Mouse (Mus musculus): ENCODE measurements around the gene Als2cl.

Gene Als2cl

DNA sequence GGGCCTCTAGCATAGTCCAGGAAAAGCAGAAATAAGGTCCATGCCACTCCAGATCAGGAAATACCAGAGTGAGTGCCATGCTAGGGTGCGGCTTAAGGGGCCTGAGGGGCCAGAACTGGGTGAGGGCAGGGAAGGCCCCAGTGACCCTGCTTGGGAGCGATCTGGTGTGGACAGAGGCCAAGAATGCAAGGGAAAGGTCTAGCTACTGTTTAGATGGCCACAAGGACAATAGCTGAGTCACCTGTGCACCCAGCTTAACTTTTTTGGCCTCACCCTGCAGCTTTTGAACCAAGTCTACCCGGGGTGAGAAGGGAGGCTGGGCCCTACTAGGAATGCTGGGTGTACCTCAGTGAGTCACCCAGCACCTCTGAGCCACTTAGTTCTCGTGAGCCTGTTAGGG is 1.1 kb downstream of the Als2cl start:
- DNase-seq (ENCODE audit: inconsistent ontology term): peak; percentile 40

DNA sequence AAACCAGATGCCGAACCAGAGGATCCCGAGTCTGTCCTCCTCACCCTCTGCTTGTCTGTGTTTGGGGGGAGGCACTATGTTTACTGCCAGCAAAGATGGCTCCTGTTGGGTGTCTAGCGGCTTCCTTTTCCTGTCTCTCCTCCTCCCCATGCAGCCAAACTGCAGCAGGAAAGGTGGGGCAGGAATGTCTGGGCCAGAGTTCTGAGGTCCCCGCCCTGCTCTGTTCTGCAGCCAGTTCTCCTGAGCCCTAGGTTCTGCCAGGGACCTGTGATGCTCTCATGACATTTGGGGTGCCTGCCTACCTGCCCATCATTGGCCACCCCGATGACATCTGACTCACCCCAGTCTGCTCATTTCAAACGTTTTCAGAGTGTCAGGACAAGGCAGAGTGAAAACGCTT is 2.3 kb downstream of the Als2cl start:
- DNase-seq (ENCODE audit: inconsistent ontology term): no peak

DNA sequence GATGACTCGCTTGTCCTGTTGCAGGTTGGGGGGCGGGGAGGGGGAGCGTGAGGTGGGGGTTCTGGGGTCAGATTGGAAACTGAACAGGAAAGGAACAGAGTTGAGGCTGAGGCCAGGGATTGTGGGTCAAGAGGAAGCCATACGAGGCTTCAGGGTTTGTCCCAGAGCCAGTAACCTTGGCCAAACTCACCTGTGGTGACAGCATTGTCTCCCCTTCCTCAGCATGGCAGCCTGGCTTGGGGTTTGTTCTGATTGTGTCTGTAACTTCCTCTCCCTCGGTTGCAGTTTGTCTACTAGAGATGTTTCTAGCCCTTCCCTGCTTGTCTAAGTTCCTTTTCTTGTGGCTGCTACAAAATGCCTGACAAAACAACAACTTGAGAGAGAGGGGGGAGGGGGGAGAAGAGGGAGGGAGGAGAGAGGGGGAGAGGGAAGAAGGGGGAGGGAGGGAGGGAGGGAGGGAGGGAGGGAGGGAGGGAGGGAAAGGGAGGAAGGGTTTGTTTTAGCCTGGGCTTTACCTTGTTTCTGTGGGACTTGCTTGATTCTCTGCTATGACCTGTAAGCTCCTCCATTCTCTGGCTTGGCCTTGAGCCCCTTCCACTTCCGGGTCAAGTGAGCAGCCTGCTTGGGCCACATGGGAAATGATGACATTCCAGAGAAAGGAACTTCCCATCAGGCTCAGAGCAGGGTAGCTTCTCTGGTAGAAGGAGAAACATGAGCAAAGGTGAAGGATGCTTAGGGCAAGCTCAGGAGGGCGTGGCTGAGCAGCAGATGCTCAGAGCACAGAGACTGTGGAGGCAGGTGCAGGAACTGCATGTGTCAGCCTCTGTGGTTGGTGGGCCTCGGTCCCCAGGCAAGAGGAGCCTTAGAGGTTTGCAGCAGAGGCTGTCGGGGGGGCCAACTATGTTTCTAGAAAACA is 8.0 kb downstream of the Als2cl start:
- no peak for DNase-seq (ENCODE audit: inconsistent ontology term)

DNA sequence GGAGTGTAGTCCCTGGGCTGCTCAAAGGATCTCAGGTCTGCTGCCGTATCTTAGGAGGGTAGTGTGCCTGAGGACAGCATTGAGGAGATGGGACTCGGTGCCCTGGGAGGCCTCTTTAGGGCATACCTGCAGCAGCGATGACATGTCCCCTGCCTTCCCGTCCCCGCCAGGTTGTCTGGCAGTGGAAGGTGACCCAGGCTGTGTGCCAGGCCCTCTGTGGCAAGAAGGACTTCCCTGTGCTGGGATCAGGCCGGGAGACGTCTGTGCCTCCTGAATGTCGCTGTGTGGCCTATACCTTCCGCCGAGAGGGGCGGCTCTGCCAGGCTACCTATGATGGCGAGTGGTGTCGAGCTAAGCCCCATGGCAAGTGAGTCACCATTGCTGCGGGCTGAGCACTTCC is 9.3 kb downstream of the Als2cl start:
- no peak for DNase-seq (ENCODE audit: inconsistent ontology term)

DNA sequence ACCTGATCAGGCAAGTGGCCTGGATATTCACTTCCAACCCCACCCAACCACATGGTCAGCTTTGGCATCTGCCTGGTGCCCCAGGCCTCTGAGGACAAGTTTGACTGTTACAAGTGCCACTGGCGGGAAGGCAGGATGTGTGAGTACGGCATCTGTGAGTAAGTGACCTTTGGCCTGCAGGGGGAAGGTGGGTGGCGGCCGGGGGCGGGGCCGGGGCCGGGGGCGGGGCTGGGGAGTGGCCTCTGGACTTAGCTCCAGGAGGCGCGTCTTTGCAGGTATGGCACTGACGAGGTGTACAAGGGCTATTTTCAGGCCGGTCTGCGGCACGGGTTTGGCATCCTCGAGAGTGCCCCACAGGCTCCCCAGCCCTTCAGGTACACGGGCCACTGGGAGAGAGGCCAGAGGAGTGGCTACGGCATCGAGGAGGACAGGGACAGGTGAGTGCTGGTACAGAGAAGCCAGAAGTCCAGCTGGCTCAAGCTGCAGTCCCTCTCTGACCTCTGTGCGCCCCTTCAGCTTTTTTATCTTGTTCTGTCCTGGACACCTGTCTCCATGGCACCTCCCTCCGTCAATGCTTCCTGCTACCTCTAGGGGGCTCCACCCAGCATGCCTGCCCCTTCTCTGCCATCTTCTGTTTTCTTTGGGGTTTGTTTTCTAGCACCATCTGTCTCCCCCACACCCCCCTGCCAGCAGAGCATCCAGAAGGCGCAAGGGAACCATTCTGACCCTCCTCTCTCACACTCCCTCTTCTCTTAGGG is 10.5 kb downstream of the Als2cl start:
- no peak for DNase-seq (ENCODE audit: inconsistent ontology term)

DNA sequence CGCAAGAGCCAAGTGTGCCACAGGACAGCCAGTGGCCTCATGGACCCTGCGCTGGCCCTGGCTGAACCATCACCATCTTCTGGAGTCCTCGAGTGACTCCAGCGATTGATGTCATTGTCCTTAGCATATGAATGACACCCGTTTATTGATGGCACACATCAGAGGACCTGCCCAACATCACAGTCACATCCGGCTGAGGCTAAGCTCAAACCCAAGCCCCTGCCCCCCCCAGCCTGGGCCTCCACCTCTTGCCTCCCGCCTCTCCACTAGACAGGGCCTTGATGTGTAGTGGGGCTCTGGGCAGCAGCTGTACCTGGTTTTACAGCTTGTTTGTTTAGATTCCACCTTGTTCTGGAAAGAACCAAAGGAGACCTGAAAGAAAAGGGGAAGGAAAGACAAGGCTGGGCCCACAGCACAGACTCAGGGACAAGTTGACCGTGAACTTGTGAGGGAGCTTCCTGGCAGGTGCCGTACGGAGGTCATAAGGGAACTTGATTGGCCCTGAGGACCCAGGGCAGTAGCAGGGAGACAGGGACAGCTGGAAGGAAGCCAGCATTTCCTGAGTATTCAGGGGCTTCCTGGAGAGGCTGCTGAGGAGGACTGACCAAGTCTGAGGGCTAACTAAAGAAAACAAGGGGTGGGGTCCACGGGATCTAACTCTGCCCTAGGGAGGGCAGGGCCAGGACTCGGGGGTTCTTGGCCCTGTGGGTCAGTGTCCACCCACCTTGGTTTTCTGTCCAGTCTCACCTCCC is 11.6 kb downstream of the Als2cl start:
- DNase-seq (ENCODE audit: inconsistent ontology term): no peak

DNA sequence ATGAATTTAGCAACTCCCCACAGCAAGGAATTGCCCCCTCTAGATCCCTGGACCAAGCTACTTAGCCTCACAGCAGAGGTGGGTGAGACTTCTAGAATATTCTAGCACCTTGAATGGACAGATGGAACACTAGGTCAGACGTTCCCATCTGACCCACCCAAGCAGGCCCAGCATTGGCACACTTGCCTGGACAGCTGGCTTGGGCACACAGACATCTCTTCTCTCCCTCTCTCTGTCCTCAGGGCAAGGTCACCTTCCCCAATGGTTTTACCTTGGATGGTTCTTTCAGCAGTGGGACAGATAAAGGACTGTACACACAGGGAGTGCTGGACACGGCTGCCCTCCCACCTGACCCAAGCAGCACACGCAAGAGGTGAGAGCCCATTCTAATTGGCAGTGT is 12.9 kb downstream of the Als2cl start:
- no peak for DNase-seq (ENCODE audit: inconsistent ontology term)

DNA sequence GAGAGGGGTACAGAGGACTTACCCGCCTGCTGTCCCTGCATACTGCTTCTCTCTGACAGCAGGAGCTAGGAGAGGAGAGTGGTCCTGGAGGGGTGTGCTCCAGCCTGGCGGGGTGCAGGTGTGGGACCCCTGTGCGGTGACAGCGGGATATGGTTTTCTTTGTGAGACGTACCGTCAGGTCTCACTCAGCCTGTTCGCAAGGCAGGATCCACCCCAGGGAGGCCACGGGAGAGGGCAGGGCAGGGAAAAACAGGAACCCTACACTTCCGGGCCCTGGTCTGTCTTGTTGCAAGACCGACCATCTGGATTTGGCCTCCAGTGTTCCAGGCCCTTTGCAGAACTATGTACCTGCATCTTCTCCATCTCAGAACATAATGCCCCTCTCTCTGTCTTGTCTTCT is 13.8 kb downstream of the Als2cl start:
- DNase-seq (ENCODE audit: inconsistent ontology term): no peak

DNA sequence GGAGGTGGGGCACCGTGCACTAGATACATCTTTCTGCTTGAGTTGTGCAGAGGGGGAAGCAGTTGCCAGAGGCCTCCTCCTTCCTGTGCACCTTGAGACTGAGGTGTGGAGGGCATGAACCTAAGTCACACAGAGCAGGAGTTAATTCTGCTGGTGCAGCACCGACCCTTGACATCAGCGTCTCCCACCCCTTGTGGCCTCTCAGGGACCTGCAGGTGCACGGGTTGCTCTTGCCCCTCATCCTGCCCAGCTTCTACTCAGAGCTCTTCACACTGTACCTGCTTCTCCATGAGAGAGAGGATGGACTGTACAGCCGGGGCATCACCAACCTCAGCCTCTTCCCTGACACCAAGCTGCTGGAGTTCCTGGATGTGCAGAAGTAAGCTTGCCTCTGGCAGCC is 15.8 kb downstream of the Als2cl start:
- no peak for DNase-seq (ENCODE audit: inconsistent ontology term)

DNA sequence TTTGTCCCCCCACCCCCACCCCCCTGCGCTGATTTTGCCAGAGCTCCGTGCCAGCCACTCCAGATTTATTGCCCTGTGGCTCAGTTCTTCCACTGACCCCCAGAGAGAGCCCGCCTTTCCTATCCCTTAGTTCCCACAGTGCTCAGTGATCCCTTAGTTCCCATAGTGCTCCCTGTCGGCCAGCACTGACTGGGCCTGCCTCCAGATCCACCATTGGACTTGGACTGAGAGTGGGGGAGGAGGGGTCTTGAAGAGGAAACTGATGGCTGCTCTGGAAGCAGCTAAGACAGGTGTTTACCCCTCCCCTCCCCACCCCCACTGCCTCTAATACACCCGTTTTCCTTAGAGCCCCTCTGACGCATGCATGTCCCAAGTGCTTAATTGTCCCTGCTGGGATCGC is 16.3 kb downstream of the Als2cl start:
- DNase-seq (ENCODE audit: inconsistent ontology term): no peak

DNA sequence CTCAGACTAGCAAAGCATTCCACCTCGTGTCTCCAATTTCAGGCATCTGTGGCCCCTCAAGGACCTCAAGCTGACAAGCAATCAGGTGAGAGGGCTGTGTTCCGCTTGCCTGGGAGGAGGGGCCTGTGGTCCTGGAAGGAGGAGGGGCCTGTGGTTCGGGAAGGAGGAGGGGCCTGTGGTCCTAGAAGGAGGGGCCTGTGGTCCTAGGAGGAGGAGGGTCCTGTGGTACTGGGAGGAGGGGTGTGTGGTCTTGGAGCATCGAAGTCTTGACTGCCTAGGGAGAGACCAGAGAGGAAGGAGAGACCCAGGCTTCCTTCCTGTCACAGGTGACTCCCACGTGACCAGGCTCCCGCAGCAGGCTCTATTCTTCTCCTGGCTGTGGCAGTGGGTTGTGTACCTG is 16.9 kb downstream of the Als2cl start:
- DNase-seq (ENCODE audit: inconsistent ontology term): no peak

DNA sequence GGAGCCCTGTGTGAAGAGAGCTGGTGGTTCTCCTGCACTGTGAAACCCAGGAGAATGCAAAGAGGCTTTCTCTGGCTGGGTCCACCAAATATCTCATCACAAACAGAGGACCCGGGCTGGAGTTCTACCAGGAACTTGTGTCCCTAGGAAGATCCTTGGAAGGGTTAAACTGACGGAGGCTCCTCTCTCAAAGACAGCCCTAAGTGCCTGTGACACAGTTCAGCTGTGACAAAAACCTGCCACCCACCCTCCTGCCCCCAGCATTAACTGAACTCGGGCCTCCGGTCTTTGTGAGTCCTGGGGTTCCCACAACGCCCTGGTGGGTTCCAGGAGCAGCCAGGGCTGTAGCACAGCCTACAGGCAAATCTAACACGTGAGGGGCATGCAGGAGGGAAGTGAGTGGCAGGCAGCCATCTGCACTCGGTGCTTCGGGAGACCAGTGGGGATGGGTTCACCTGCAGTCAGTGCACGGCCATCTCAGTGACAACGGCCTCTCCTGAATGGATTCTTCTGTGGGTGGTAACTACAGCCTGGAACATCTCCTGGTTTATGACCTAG is 19.9 kb downstream of the Als2cl start:
- DNase-seq (ENCODE audit: inconsistent ontology term): no peak

DNA sequence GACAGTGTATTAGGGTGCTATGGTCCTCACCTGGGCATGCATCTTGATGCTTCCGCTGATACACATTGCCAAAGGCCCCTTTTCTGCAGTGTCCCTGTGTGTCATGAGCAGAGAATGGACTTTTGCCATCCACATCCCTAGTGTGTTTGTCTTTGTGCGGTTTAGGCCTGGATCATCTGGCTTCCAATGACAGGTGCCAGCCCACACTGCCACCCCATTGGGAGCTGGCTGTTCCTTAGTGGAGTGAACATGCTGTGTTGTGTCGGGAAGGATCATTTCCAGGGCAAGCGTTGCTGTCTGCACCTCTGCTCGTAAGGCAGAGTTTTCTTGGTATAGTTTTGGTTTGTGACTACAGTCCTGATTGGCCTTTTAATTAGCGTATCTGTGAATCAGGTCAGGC is 21.5 kb downstream of the Als2cl start:
- no peak for DNase-seq (ENCODE audit: inconsistent ontology term)

DNA sequence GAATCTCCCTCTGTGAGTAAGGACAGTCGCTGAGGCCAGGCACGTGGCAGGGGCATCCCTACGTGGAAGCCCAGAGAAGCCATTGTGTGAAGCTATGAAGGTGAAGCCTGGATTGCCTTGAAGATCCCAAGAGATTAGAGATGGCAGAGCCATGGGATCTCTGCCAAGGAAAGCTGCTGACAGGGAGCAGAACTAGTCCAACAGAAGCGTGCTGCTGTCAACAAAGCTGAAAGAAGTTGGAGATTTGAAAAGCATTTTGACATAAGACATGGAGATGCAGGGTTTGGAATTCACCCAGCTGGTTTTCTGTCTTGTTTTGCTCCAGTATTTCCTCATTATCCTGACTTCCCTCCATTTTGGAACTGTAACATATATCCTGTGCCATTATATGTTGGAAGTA is 22.6 kb downstream of the Als2cl start:
- DNase-seq (ENCODE audit: inconsistent ontology term): no peak

DNA sequence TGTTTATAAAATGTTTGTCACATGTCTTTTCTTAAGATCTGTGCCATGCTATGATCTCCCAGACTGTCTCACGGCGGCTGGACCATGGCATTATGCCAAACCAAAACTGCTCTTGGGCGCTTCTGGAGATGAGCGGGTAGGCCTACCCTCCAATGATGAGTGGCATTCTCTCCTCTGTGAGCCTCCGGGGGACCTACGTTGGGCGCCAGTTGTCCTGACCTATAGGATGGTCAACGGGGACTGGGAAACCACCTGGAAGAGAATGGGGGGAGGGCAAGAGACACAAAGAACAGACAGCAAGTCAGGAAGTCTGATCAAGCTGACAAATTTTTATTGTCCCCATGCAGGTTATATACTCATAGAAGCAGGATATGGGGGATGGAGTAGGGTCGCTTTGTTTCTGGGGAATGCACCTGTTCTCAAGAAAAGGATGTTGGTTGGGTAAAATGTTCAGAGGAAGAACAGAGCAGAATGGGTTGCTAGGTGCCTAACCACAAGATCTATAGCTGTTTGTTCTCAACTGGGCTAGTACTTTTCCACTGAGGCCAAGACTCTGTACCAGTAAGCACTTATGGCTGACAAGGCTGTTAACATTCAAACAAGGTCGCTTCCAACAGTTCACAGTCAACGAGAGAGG is 27.6 kb downstream of the Als2cl start:
- no peak for DNase-seq (ENCODE audit: inconsistent ontology term)

DNA sequence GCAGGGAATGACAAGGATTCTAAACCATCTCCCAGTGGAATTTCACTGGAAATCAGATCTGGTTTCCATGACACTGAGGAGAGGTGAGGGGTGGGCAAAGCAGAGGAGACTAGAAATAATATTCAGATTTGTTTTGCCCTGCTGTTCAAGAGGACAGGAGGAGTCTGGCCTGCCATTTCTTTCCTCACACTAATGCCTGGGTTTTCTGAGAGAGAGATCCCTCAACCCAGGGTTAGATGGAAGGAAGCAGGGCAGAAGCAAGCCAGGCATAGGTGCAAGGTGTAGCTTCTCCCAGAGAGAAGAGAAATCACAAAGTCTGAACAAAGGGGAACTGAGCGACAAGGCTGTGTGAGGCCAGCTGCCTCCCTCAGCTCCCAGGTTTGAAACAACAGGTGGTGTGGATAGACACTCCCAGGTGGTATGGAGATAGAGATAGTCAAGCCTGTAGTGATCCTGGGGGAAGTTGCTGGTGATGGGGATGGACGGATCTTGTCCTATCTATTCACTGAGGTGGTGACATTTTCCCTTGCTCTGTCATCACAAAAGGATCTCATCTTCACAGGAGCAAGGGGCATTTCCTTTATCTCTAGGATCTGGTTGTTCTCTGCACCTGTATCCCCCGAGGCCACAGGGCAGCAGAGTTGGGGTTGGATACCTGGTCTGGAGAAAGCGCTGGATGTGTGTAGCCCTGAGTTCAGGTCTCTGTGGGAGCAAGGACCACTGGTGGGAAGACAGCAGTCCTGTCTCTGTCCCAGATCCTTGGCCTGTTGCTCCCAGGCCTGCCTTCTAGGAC is 28.4 kb downstream of the Als2cl start:
- DNase-seq (ENCODE audit: inconsistent ontology term): no peak

DNA sequence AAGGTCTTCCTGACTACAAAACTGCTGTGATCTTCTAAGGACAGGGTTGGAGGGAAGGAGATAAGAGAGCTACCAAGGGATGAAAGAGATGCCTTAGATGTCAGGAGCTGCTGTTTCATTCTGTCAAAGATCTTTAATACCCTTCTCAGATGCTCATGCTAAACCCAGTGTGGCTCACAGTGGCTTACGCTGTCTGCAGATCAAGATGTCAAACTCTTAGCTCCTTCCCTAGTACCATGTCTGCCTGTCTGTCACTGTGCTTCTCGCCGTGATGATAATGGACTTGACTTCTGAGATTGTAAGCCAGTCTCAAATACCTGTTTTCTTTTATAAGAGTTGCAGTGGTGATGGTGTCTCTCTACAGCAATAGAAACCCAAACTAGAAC is 29.0 kb downstream of the Als2cl start:
- no peak for DNase-seq (ENCODE audit: inconsistent ontology term)

DNA sequence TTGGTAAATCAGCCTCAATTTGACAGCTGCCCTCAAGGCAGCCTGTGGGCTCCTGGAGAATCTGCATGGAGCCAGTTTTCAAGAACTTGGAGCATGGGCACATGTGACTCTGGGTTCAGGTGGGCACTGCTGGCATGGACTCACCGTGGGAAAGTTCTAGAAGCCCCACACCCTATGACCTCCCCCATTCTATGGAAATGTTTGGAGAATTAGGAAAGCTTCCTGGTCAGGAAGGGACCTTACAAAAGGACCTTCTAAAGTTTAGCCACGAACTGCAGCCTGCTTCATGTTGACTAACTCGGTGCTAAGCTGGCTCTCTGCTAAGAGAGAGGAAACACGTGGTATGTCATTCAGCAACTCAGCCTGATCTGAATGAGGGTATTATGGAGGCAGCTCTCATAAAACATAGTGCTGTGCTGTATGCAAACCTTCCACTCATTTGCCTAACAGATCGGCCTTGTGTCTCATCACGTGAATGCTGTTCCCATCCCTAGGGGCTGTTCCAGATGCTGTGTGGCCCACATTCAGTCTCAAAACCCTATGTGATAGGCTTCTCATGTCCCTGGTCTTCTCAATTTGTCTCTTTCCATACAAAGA is 29.8 kb downstream of the Als2cl start:
- DNase-seq (ENCODE audit: inconsistent ontology term): no peak

DNA sequence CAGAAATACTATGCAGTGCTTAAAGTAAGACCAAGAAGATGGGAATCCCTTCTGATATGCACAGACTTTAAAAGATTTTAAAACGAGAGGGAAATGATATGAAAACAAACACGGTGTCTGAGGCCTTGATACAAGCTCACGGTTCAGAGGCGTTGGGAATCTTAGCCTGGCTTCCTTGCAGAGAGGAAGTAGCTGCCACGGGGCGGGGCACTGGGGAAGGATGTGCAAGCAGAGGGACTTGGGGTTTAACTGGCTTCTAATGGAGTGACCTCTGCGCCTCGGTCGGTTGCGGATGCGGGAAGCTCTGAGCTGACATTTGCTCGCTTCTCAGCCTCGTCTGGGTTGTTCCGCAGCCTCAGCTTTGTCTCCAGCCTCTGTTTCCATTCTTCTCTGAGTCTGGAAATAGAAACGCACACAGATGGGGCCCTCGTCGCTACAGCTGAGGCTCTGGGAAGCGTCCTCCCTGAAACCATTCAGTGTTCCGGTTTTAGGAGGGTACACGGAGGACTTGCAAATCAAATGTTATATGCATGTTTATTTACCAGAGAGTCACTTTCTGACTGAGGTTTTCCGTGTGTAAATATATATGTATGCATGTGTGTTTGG is 35.1 kb downstream of the Als2cl start:
- no peak for DNase-seq (ENCODE audit: inconsistent ontology term)

DNA sequence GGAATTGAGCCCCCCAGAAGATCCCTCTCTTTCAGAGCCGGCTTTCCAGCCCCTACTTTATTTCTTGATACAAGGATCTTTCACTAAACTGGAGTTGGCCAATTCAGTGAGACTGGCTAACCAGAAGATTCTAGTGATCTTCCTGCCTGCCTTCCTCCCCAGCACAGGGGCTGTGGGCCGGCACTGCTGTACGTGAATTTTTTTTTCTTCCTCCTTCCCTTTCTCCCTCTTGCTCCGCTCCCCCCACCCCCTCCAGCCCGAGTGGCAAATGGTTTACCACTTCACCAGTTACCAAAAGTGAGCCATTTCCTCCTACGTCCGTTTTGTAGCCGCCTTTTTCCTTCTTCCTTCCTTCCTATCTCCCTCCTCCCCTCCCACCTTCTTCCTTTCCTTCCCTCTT is 35.8 kb downstream of the Als2cl start:
- no peak for DNase-seq (ENCODE audit: inconsistent ontology term)

All from Muller cell, postnatal 12 days (primary cell).